Mouse (Mus musculus) kidney, adult 2 months (tissue): ENCODE measurements at regions not wholly inside any gene's neighbourhood (a gene's known extent, or its start where the extent isn't known, plus 50 kb on each side); places are given as distances from the start of the nearest gene placed in this dataset.

Experiments
- CTCF ChIP-seq: fragments of 200-500 bp; conservative IDR thresholded peaks from 2 replicates; pipeline ENCODE4 v1.5.1; 2011; ENCODE audit warnings: low read depth, mild to moderate bottlenecking, control low read depth, low read length, moderate library complexity, mixed read lengths; ENCODE audit not compliant: insufficient read depth, insufficient read length
- POLR2A ChIP-seq: fragments of 200-500 bp; IDR thresholded peaks from one replicate; pipeline ENCODE4 v1.6.1; 2011; ENCODE audit warnings: low read depth, low read length, control low read depth

DNA sequence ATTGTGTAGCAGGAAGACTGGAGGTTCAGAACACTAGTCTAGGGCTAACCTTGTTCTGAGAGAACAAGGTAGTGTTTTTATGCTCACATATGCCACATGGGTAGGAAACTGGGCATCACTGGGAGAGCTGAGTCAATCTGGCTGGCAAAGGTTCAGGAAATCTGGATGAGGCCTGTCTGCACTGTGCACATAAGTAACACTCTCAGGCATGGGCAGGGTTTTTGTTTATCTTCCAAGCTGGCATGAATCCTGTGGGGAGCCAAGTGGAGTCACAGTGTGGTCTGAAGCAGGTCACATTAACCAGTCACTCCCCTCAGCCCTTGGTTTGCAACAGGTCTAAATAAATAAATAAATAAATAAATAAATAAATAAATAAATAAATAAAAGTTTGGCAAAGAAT is 53.0 kb upstream of the Nt5e start:
- no peak for TF ChIP-seq POLR2A
- TF ChIP-seq CTCF: no peak
